Mouse (Mus musculus): Measurements from ENCODE around the gene Gchfr. TPM values are rescaled to one million over a fixed set of nuclear protein-coding genes. Genes with fewer than 3 reads are reported as not detected.

Gchfr gene
- polyA plus RNA-seq, 1 experiment from 2014 or later, result 2.0 TPM

DNA sequence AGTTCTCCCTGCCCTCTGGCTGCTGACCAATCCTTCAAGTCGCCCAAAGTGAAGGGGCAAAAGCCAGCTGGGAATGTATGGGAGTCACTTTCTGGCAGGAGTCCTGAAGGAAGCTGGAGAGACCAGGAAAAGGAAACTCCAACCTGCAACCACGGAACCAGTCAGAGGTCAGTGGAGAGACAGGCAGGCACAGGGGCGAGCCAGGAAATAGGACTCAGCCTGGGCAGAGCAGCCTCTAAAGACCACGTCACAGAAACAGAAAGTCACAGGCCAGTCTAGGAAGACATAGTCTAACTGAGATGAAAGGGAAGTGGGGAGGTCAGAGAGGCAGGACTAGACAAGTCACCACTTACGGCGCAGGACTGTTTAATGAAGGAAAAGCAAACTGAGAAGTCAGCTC lies 8.0 kb downstream of the Gchfr start:
- WGBS, result 81% methylated on average over 6 of the region's 6 CpGs
- Histone ChIP-seq H3K4me3 (no peak overlapping the region), H3K36me3 (peaks cover 20% of the 10 kb centered on the region), H3K4me1 (peaks cover 15% of the 10 kb centered on the region), H3K9ac (replicated peaks) (no peak overlapping the region), H3K27me3 (no peaks in the 10 kb centered on the region), H3K9me3 (no peaks in the 10 kb centered on the region), H3K27ac (replicated peaks) (no peak overlapping the region), H3K4me2 (replicated peaks) (no peak overlapping the region)
- ATAC-seq (replicated peaks), result no peak

- Histone ChIP-seq H3K4me3 (no peak overlapping the region), H3K9me3 (no peaks in the 10 kb centered on the region), H3K36me3 (peaks cover 25% of the 10 kb centered on the region), H3K4me2 (replicated peaks) (no peak overlapping the region), H3K9ac (replicated peaks) (no peak overlapping the region), H3K4me1 (peaks cover 15% of the 10 kb centered on the region), H3K27me3 (no peaks in the 10 kb centered on the region), H3K27ac (replicated peaks) (no peak overlapping the region)
- no peak for ATAC-seq (replicated peaks)
- 56% methylated on average over 3 of the region's 3 CpGs for WGBS
These were observed 9.2 kb downstream of the Gchfr start for GRCm38 (mm10) chr2:119176761-119177160.

DNA sequence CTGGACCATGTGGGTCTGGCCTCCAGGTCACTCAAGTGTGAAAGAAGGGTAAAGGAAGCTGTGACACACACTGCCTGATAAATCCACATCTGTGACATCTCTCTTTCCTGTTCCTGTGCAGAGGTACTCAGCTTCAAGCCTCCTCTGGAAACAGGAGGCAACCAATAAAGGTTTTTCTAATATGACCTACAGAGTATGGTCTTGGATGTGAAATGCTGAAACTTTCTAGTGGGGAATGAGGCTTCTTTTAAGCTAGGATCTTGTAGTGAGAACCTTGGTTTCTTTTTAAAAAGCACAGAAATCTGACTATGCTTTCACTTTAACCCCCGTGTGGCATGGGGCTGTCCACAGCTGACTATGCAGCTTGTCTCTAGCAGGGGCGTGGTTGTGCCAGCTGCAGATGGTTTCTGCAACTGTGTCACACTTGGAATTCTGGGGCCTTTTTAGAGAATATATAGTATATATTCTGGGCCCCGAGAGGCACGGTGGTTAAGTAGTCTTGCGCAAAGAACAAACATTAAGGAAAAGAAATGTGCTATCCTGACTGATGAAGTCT lies 9.9 kb downstream of the Gchfr start:
- no peak for ATAC-seq (replicated peaks)
- Histone ChIP-seq H3K4me1 (peaks cover 14% of the 10 kb centered on the region), H3K4me2 (replicated peaks) (no peak overlapping the region)

DNA sequence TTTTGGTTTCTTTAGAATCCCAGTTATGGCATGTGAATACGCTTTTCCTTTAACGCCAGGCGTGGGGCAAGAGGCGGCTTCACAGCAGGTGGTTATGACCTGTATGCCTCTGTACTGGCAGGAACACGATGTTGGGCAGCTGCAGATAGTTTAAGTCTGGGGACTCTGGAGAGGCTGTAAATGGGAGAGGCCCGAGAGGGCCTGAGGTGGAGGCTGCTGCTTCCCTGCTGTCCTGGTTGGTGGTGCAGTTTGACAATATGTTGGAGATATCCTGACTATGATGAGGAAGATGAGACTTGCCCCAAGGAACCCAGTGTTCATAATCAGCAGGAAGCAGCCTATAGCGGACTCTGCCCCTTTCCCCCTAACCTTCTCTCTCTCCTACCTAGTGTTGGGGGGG lies 15.3 kb downstream of the Gchfr start:
- Histone ChIP-seq H3K4me3 (no peak overlapping the region), H3K4me1 (no peaks in the 10 kb centered on the region), H3K27ac (replicated peaks) (no peak overlapping the region), H3K9me3 (no peaks in the 10 kb centered on the region), H3K4me2 (replicated peaks) (no peak overlapping the region), H3K36me3 (peaks cover 46% of the 10 kb centered on the region), H3K27me3 (no peaks in the 10 kb centered on the region), H3K9ac (replicated peaks) (no peak overlapping the region)
- 81% methylated on average over 7 of the region's 7 CpGs for WGBS
- no peak for ATAC-seq (replicated peaks)

More for the DNA sequence above, 9.9 kb downstream of the Gchfr start:
- Histone ChIP-seq H3K9ac (replicated peaks) (no peak overlapping the region), H3K9me3 (no peaks in the 10 kb centered on the region), H3K27me3 (no peaks in the 10 kb centered on the region), H3K27ac (replicated peaks) (no peak overlapping the region), H3K4me3 (no peak overlapping the region), H3K36me3 (peaks cover 29% of the 10 kb centered on the region)
- WGBS, result 94% methylated on average over 5 of the region's 5 CpGs

DNA sequence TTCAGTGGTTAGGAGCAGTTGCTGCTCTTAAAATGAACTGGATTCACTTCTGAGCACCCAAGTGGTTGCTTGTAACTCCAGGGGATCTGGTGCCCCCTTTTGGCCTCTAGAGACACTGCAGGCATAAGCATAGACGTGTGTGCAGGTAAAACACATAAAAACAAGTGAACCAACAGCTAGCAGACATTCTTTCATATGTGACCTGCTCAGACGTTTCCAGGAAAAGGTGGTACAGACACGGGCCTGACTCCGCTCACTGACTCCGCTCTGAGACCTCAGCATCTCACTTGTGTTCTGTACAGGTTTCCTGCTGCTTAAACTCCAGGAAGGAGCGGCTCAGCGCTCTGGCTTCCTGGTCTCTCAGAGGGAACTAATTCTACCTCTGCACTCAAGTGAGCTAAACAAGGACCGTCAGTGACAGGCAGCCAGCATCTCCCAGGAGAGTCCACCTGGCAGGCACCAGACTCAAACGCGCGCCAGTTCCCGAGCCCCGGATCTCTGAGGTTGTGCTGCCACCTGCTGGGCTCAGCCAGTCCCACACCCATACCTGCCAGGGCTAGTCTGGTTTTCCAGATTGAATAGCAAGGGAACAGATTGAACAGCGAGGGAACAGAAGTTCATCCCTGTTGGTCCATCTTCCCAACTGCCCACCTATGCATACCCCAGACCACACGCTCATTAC lies 21.6 kb downstream of the Gchfr start:
- no peaks in the 10 kb centered on the region for H3K27me3 ChIP-seq
- H3K4me2 ChIP-seq (replicated peaks), result peak overlapping the region; percentile 49
- ATAC-seq (replicated peaks), result peak; percentile 86
- 6% methylated on average over 15 of the region's 15 CpGs for WGBS
- peak overlapping the region; percentile 27 for H3K4me3 ChIP-seq
- H3K9ac ChIP-seq (replicated peaks), result 0 out of 2 replicates have a peak overlapping the region, but pooled peaks have one; percentile 17
- H3K9me3 ChIP-seq, result no peaks in the 10 kb centered on the region
- H3K27ac ChIP-seq (replicated peaks), result no peak overlapping the region
- H3K4me1 ChIP-seq, result peaks cover 11% of the 10 kb centered on the region
- peaks cover 12% of the 10 kb centered on the region for H3K36me3 ChIP-seq

DNA sequence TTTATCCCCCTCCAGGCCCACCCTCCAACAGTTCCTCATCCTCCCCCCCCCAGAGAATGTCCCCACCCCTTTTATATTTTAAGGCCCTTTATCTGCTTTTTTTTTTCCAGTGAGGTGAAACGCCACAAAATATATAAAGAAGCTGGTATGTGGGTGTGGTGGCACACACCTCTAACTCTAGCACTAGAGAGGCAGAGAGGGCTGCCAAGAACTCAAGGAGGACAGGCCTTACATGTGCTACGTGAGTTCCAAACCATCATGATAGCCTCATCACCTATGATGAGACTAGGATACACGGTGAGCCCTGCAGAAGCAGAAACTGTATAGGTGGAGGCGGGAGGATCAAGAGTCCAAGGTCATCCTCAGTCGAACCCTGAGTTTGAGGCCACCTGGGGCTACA lies 23.4 kb downstream of the Gchfr start:
- peaks cover 13% of the 10 kb centered on the region for H3K4me1 ChIP-seq
- H3K9me3 ChIP-seq, result no peaks in the 10 kb centered on the region
- H3K36me3 ChIP-seq, result no peaks in the 10 kb centered on the region
- no peaks in the 10 kb centered on the region for H3K27me3 ChIP-seq
- no peak overlapping the region for H3K4me3 ChIP-seq
- 90% methylated on average over 5 of the region's 5 CpGs for WGBS
- H3K4me2 ChIP-seq (replicated peaks), result no peak overlapping the region
- ATAC-seq (replicated peaks), result no peak
- H3K9ac ChIP-seq (replicated peaks), result no peak overlapping the region
- no peak overlapping the region for H3K27ac ChIP-seq (replicated peaks)

DNA sequence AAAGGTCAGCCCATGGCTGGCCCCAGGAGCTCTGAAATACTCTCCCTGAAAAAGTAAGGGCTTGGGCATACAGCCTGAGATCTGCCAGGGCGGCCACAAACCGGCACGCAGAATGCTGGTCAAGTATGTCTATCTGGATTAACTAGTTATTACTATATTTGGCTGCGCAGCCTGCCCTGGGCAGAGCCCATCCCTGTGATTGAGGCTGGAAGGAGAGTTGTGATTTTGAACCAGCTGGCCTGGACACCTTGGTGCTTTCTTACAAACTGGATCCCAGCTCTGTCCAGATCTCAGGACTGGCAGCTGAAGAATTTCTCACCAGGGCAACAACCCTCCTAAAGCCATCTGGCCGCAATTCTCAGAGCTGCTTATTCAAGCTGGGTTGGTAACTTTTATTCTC lies 26.6 kb downstream of the Gchfr start:
- no peaks in the 10 kb centered on the region for H3K36me3 ChIP-seq
- WGBS, result 83% methylated on average over 5 of the region's 5 CpGs
- no peak overlapping the region for H3K27ac ChIP-seq (replicated peaks)
- no peaks in the 10 kb centered on the region for H3K27me3 ChIP-seq
- H3K9ac ChIP-seq (replicated peaks), result no peak overlapping the region
- no peak overlapping the region for H3K4me2 ChIP-seq (replicated peaks)
- 0 out of 2 replicates have a peak, but pooled peaks have one; percentile 51 for ATAC-seq (replicated peaks)
- H3K4me1 ChIP-seq, result peaks cover 18% of the 10 kb centered on the region
- no peaks in the 10 kb centered on the region for H3K9me3 ChIP-seq
- H3K4me3 ChIP-seq, result no peak overlapping the region

GRCm38 (mm10) chr2:119196316-119197108 lies 28.9 kb downstream of the Gchfr start:
- no peaks in the 10 kb centered on the region for H3K27me3 ChIP-seq
- 32% methylated on average over 4 of the region's 4 CpGs for WGBS
- H3K9ac ChIP-seq (replicated peaks), result no peak overlapping the region
- peaks cover 15% of the 10 kb centered on the region; the same call in 1 of the 2 replicates for H3K4me1 ChIP-seq
- H3K27ac ChIP-seq (replicated peaks), result no peak overlapping the region
- H3K36me3 ChIP-seq, result no peaks in the 10 kb centered on the region
- H3K9me3 ChIP-seq, result no peaks in the 10 kb centered on the region
- no peak overlapping the region for H3K4me3 ChIP-seq
- H3K4me2 ChIP-seq (replicated peaks), result no peak overlapping the region
- ATAC-seq (replicated peaks), result no peak

- no peak for ATAC-seq (replicated peaks)
- Histone ChIP-seq H3K27me3 (no peaks in the 10 kb centered on the region), H3K36me3 (no peaks in the 10 kb centered on the region), H3K27ac (replicated peaks) (no peak overlapping the region), H3K4me3 (no peak overlapping the region), H3K4me1 (peaks cover 15% of the 10 kb centered on the region; the same call in 1 of the 2 replicates), H3K9ac (replicated peaks) (no peak overlapping the region), H3K4me2 (replicated peaks) (no peak overlapping the region), H3K9me3 (no peaks in the 10 kb centered on the region)
- 71% methylated on average over 1 of the region's 1 CpGs for WGBS
These were observed 29.9 kb downstream of the Gchfr start for GRCm38 (mm10) chr2:119197493-119197892.

- Histone ChIP-seq H3K9me3 (no peaks in the 10 kb centered on the region), H3K9ac (replicated peaks) (no peak overlapping the region), H3K4me1 (peaks cover 17% of the 10 kb centered on the region; the same call in 1 of the 2 replicates), H3K4me3 (no peak overlapping the region), H3K27me3 (no peaks in the 10 kb centered on the region), H3K36me3 (no peaks in the 10 kb centered on the region), H3K27ac (replicated peaks) (no peak overlapping the region), H3K4me2 (replicated peaks) (no peak overlapping the region)
- 27% methylated on average over 1 of the region's 1 CpGs for WGBS
- no peak for ATAC-seq (replicated peaks)
These were observed 30.5 kb downstream of the Gchfr start for GRCm38 (mm10) chr2:119198049-119198448.

DNA sequence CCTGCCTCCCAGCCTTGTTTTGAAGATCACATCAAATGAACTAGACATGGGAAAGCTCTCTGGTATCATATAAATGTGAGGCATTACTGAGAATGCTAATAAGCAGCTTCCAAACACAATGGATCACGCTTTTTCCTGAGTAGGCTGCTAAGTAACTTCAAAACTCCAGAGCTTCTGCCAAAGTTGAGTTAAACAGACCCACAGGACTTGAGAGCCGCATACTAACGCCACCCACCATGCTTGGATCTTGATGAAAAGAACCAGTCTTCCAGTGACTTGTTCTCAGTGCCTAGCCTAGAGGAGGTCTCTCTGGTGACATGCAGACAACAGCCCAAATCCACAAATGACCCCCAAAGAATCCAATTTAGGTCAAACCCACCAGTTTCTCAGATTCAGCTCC lies 31.4 kb downstream of the Gchfr start:
- Histone ChIP-seq H3K4me3 (no peak overlapping the region), H3K4me1 (peaks cover 20% of the 10 kb centered on the region; the same call in 1 of the 2 replicates), H3K4me2 (replicated peaks) (no peak overlapping the region), H3K9me3 (no peaks in the 10 kb centered on the region), H3K36me3 (no peaks in the 10 kb centered on the region), H3K9ac (replicated peaks) (no peak overlapping the region), H3K27ac (replicated peaks) (no peak overlapping the region), H3K27me3 (no peaks in the 10 kb centered on the region)
- WGBS, result 19% methylated on average over 3 of the region's 3 CpGs
- ATAC-seq (replicated peaks), result no peak

DNA sequence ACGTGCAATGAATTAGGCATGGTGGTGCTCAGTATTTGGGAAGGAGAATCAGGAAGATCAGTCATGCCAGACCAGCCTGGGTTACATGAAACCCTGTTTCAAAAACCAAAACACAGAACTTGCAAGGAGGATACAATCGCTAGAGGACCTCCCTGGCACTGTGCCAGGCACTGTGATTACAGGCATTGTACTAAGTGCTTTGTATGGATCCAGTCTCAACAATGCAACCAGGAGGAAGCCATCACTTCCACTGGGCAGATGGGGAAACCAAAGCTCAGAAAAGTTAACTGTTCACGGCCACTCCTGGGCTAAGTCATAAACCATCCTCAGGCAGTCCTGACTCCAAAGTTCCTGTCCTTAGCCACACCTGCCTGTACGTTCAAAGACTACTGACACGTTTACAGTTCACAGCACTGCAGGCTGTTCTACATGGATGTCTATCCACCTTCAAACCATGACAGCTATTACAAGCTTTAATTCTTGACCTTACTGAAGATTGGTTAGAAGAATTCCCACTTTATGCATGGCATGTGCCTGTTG lies 35.4 kb downstream of the Gchfr start:
- H3K4me2 ChIP-seq (replicated peaks), result no peak overlapping the region
- no peak for ATAC-seq (replicated peaks)
- no peak overlapping the region for H3K27ac ChIP-seq (replicated peaks)
- 52% methylated on average over 5 of the region's 5 CpGs for WGBS
- no peaks in the 10 kb centered on the region for H3K9me3 ChIP-seq
- no peaks in the 10 kb centered on the region for H3K36me3 ChIP-seq
- H3K4me1 ChIP-seq, result peaks cover 25% of the 10 kb centered on the region
- no peak overlapping the region for H3K9ac ChIP-seq (replicated peaks)
- H3K4me3 ChIP-seq, result no peak overlapping the region
- H3K27me3 ChIP-seq, result no peaks in the 10 kb centered on the region
